Mouse (Mus musculus) CH12.LX (cell line): ENCODE measurements around the gene Fbrsl1. TPM values are rescaled to one million over a fixed set of nuclear protein-coding genes. Genes with fewer than 3 reads are reported as not detected.

Experiments
- DNase-seq: peaks from one replicate; pipeline ENCODE4 v3.0.0-alpha.2; 2013; ENCODE audit errors: extremely low read depth
- H3K27ac ChIP-seq: 2 replicates; pipeline ENCODE4 v1.5.1; 2012; ENCODE audit warnings: low read depth, mild to moderate bottlenecking, control low read depth, moderate library complexity; ENCODE audit not compliant: insufficient read depth
- H3K27me3 ChIP-seq: replicated peaks from 2 replicates; pipeline ENCODE3; 2012; ENCODE audit warnings: inconsistent platforms
- H3K36me3 ChIP-seq, 2 experiments: replicated peaks in 1 of 2; 2 replicates each; pipeline versions ENCODE3 to v1.6.1; 2012; ENCODE audit warnings: inconsistent platforms in 1 of 2, low read length in 1 of 2, mild to moderate bottlenecking in 1 of 2, mixed read lengths in 1 of 2, moderate library complexity in 1 of 2; ENCODE audit not compliant: control insufficient read depth in 1 of 2, insufficient read depth in 1 of 2
- H3K4me1 ChIP-seq, 2 experiments: 2 replicates each; pipeline ENCODE4 v1.6.1; 2012; ENCODE audit warnings: inconsistent platforms in 1 of 2, moderate library complexity in 1 of 2; ENCODE audit not compliant: insufficient read depth in 2 of 2, control insufficient read depth in 1 of 2
- H3K4me2 ChIP-seq: 2 replicates; pipeline ENCODE4 v1.6.1; 2012; ENCODE audit warnings: low read depth, mild to moderate bottlenecking, control low read depth; ENCODE audit not compliant: poor library complexity, insufficient read depth, severe bottlenecking
- H3K4me3 ChIP-seq, 3 experiments: fragments of 150-350 bp in 1 of 3; sonication (generic) in 1 of 3; replicated peaks in 1 of 3; 2 replicates each; pipeline versions ENCODE3 to v1.5.1; 2011 to 2012; ENCODE audit warnings: low read depth in 2 of 3, low read length in 2 of 3, mild to moderate bottlenecking in 2 of 3, moderate library complexity in 2 of 3, control low read depth in 1 of 3, improper control_type of control experiment in 1 of 3, inconsistent platforms in 1 of 3, mixed read lengths in 1 of 3; ENCODE audit not compliant: poor library complexity in 1 of 3
- H3K79me2 ChIP-seq: replicated peaks from 2 replicates; pipeline ENCODE4 v1.6.1; 2012; ENCODE audit warnings: mild to moderate bottlenecking, moderate library complexity; ENCODE audit not compliant: control insufficient read depth, poor library complexity, insufficient read depth, severe bottlenecking; ENCODE audit errors: extremely low read depth
- H3K9ac ChIP-seq: 2 replicates; pipeline ENCODE4 v1.6.1; 2012; ENCODE audit warnings: low read depth, mild to moderate bottlenecking, control low read depth, moderate library complexity; ENCODE audit not compliant: insufficient read depth
- H3K9me3 ChIP-seq: replicated peaks from 2 replicates; pipeline ENCODE3; 2012; ENCODE audit warnings: low read length, inconsistent platforms, mixed read lengths
- CHD2 ChIP-seq: IDR thresholded peaks from 2 replicates; pipeline ENCODE4 v1.6.1; 2011; ENCODE audit warnings: low read length, improper control_type of control experiment
- CTCF ChIP-seq, 2 experiments: IDR thresholded peaks in 1 of 2; conservative IDR thresholded peaks in 1 of 2; 2 replicates each; pipeline ENCODE4 v1.5.1; 2011 to 2012; ENCODE audit warnings: low read depth in 2 of 2, low read length in 2 of 2, improper control_type of control experiment in 1 of 2, inconsistent platforms in 1 of 2, mild to moderate bottlenecking in 1 of 2, moderate library complexity in 1 of 2
- ETS1 ChIP-seq: conservative IDR thresholded peaks from 2 replicates; pipeline ENCODE4 v1.6.1; 2012; ENCODE audit warnings: low read depth, mild to moderate bottlenecking, inconsistent platforms, low read length, improper control_type of control experiment, moderate library complexity
- GABPA ChIP-seq: IDR thresholded peaks from 2 replicates; pipeline ENCODE4 v1.6.1; 2012; ENCODE audit warnings: low read depth, low read length, improper control_type of control experiment, inconsistent platforms; ENCODE audit not compliant: insufficient replicate concordance
- HCFC1 ChIP-seq: IDR thresholded peaks from 2 replicates; pipeline ENCODE4 v1.6.1; 2012; ENCODE audit warnings: low read depth, mild to moderate bottlenecking, inconsistent platforms, low read length, improper control_type of control experiment
- JUN ChIP-seq: IDR thresholded peaks from 2 replicates; pipeline ENCODE4 v1.6.1; 2011; ENCODE audit warnings: low read depth, mild to moderate bottlenecking, low read length, improper control_type of control experiment, moderate library complexity; ENCODE audit not compliant: insufficient read depth
- JUND ChIP-seq: conservative IDR thresholded peaks from 2 replicates; pipeline ENCODE4 v1.6.1; 2011; ENCODE audit warnings: low read depth, low read length, improper control_type of control experiment
- MAX ChIP-seq: IDR thresholded peaks from 2 replicates; pipeline ENCODE4 v1.6.1; 2011; ENCODE audit warnings: low read length, improper control_type of control experiment
- MXI1 ChIP-seq: IDR thresholded peaks from 2 replicates; pipeline ENCODE4 v1.6.1; 2011; ENCODE audit warnings: mild to moderate bottlenecking, low read depth, low read length, improper control_type of control experiment
- PAX5 ChIP-seq: IDR thresholded peaks from 2 replicates; pipeline ENCODE4 v1.6.1; 2012; ENCODE audit warnings: low read length, inconsistent platforms, mixed read lengths
- RAD21 ChIP-seq: IDR thresholded peaks from 2 replicates; pipeline ENCODE4 v1.6.1; 2011; ENCODE audit warnings: low read depth, mild to moderate bottlenecking, low read length, improper control_type of control experiment, moderate library complexity
- SMC3 ChIP-seq: IDR thresholded peaks from 2 replicates; pipeline ENCODE4 v1.6.1; 2011; ENCODE audit warnings: low read depth, low read length, improper control_type of control experiment
- TCF12 ChIP-seq: IDR thresholded peaks from 2 replicates; pipeline ENCODE4 v1.6.1; 2014; ENCODE audit warnings: low read depth, mild to moderate bottlenecking, inconsistent platforms, low read length, improper control_type of control experiment
- UBTF ChIP-seq: IDR thresholded peaks from 2 replicates; pipeline ENCODE4 v1.6.1; 2012; ENCODE audit warnings: low read depth, mild to moderate bottlenecking, inconsistent platforms, low read length, improper control_type of control experiment, moderate library complexity
- dilution Hi-C: fragments of 300-500 bp; cut with MboI; formaldehyde crosslinking; loops from 2 replicates; pipeline ENCODE4 v1.14.3; 2020; ENCODE audit warnings: low sequenced_read_pairs; ENCODE audit not compliant: extremely low pct_unique_long_range_greater_than_20kb, extremely low pct_ligation_motif_present
- in situ Hi-C: fragments of 300-500 bp; cut with MboI; formaldehyde crosslinking; loops from 3 replicates; pipeline ENCODE4 v1.14.3; 2019; ENCODE audit warnings: low sequenced_read_pairs, low pct_ligation_motif_present, low pct_unique_long_range_greater_than_20kb, mixed read lengths
- polyA plus RNA-seq: library from polyadenylated mRNA; unstranded; fragments of >175 nt; gene quantifications from 2 replicates; pipeline ENCODE4 v1.2.1, GENCODE M21; 2012; ENCODE audit warnings: low read depth; ENCODE audit not compliant: insufficient read length
- total RNA-seq, 2 experiments: library from RNA; depleted of rRNA; stranded (reverse); fragments of 300-350 nt in 1 of 2; fragments of >200 nt in 1 of 2; gene quantifications; 2 replicates each; pipeline ENCODE4 v1.2.3; 2012 to 2014

The Fbrsl1 gene
- total and polyA plus RNA-seq, 3 experiments = 3.0 to 32.0 (median 9.8) TPM

DNA sequence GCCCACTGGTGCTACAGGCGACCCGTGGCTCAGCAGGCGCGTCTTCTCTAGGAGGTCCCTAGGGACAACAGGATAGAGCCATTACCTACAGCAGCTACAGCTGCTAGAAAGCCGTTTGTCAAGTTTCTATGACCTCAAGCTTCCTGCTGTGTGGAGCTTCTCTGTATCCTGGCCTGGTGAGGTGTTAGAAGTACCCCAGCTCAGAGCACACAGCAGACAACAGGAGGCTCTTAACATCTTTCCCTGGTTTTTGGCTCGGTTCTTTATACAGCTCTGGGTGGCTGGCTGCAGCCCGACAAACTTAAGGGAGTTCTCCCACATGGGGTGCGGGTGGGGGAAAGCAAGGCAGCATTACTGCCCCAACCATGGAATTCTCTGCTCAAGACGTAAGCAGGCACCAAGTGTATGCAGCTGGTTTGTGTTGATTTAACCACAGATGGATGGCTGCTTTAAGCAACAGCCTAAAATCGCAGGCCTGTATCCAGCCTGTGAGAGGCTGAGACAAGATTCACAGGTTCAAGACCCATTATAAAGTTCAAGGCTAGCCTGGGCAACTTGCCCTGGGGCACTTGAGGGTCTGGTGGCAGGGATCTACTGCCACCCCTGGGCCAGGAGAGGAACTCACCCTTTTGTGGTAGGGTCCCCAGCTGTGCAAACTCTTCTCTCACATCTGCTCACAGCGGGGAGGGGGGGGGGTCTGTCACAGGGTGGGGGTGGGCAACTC lies 84.3 kb downstream of the Fbrsl1 start:
- H3K4me3 ChIP-seq = no peak overlapping the region
- peaks cover 3% of the 10 kb centered on the region for H3K9me3 ChIP-seq
- no peaks in the 10 kb centered on the region for H3K4me1 ChIP-seq
- dilution Hi-C loops = no loop called here
- H3K9ac ChIP-seq = no peak overlapping the region
- no peak overlapping the region for H3K4me2 ChIP-seq
- peaks cover 12 to 40% of the 10 kb centered on the region in 2 experiments for H3K36me3 ChIP-seq
- DNase-seq = no peak
- H3K27ac ChIP-seq = no peak overlapping the region
- TF ChIP-seq SMC3 (no peak), UBTF (no peak), CHD2 (no peak), RAD21 (no peak), JUND (no peak), MAX (no peak)
- no peaks in the 10 kb centered on the region for H3K27me3 ChIP-seq
- H3K79me2 ChIP-seq = no peaks in the 10 kb centered on the region
- in situ Hi-C loops = loop anchor here (10.0 kb wide), 1 partner anchor 271 kb away; no protein-coding TSS in a partner anchor

GRCm38 (mm10) chr5:110363179-110363821 lies 85.0 kb downstream of the Fbrsl1 start:
- H3K36me3 ChIP-seq = peaks cover 12 to 35% of the 10 kb centered on the region in 2 experiments
- no peak for TF ChIP-seq TCF12
- TF ChIP-seq GABPA = no peak
- no peak for TF ChIP-seq CTCF (conservative IDR thresholded peaks at IDR 0.05 in 1 of 2, IDR thresholded peaks at IDR 0.05 in 1 of 2; ENCODE audit: low read depth in 2 of 2, low read length in 2 of 2)
- no peak for TF ChIP-seq ETS1
- no peak for TF ChIP-seq HCFC1
- no peak for TF ChIP-seq JUN
- TF ChIP-seq CHD2 = no peak
- TF ChIP-seq RAD21 = no peak
- TF ChIP-seq MXI1 = no peak
- TF ChIP-seq PAX5 = no peak
- no peaks in the 10 kb centered on the region for H3K27me3 ChIP-seq
- H3K27ac ChIP-seq = no peak overlapping the region
- no peak overlapping the region for H3K9ac ChIP-seq
- in situ Hi-C loops (loop anchor here (10.0 kb wide), 1 partner anchor 272 kb away; no protein-coding TSS in a partner anchor), dilution Hi-C loops (no loop called here)
- no peaks in the 10 kb centered on the region for H3K79me2 ChIP-seq
- no peak overlapping the region for H3K4me2 ChIP-seq
- no peak overlapping the region for H3K4me3 ChIP-seq
- peaks cover 3% of the 10 kb centered on the region for H3K9me3 ChIP-seq
- no peak for DNase-seq
- no peaks in the 10 kb centered on the region for H3K4me1 ChIP-seq
